Mouse (Mus musculus) heart, postnatal 0 days (tissue): Measurements from ENCODE around the gene Slc35b2.

ENCODE experiments used
- CTCF ChIP-seq: IDR thresholded peaks from 2 replicates; pipeline ENCODE4 v1.5.1; 2016; ENCODE audit warnings: antibody characterized with exemption, control low read depth, low read depth
- EP300 ChIP-seq: IDR thresholded peaks from 2 replicates; pipeline ENCODE4 v1.6.1; 2016; ENCODE audit warnings: antibody characterized with exemption, low read depth

DNA sequence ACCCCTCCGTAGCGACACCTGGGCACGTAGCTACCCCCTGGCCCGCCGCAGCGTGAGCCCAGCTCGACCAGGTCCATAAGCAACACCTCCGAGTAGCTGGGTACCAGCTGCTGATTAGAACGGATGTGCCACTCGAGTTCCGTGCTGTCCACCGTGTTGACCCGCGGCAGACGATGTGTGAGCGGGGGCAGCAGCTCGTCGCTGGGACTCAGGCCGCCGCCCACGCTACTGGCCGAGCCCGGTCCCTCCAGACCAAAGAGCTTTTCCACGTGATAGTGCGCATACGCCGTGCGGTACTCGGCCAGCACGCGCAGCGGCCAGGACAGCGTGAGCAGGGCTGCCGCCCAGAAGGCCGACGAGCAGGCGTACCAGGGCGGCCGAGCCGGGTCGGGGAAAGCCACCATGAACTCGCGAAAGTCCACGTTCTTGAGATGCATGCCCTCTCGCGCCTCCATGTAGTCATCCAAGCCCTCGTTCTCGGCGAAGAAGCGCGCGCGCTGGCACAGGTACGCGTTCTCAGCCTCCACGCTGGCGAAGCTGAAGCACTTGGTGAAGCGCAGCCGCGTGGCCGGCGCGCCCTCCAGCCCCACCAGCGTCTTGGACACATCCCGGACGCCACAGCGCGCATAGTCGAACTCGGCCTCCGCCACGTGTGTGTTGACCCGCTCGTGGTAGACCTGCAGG lies 18.3 kb upstream of the Slc35b2 start:
- TF ChIP-seq CTCF, result no peak
- TF ChIP-seq EP300, result no peak
